Mouse (Mus musculus) midbrain, embryonic 11.5 days (tissue): Measurements from ENCODE around the gene Vegfd. TPM values are rescaled to one million over a fixed set of nuclear protein-coding genes. Genes with fewer than 3 reads are reported as not detected.

Experiments
- ATAC-seq: fragments of 200-750 bp; cut with Nextera tagmentation; 2 replicates; pipeline ENCODE4 v1.8.0; 2017; ENCODE audit warnings: moderate TSS enrichment, moderate library complexity; ENCODE audit not compliant: low FRiP score
- DNase-seq: peaks from one replicate; pipeline ENCODE4 v3.0.0; 2015; ENCODE audit warnings: low spot score; ENCODE audit errors: missing footprints
- H3K27ac ChIP-seq: fragments of 300-500 bp; sonication (generic); 2 replicates; pipeline ENCODE4 v1.5.1; 2014; ENCODE audit warnings: low read depth, low read length
- H3K27me3 ChIP-seq: fragments of 300-500 bp; sonication (generic); 2 replicates; pipeline ENCODE4 v1.6.1; 2014; ENCODE audit warnings: mild to moderate bottlenecking, low read length, moderate library complexity, mixed read lengths; ENCODE audit not compliant: control insufficient read depth, insufficient read depth
- H3K36me3 ChIP-seq: fragments of 300-500 bp; sonication (generic); 2 replicates; pipeline ENCODE4 v1.6.1; 2014; ENCODE audit warnings: mild to moderate bottlenecking, low read length, moderate library complexity, mixed read lengths; ENCODE audit not compliant: control insufficient read depth, insufficient read depth
- H3K4me1 ChIP-seq: fragments of 300-500 bp; sonication (generic); 2 replicates; pipeline ENCODE4 v1.6.1; 2014; ENCODE audit warnings: low read length; ENCODE audit not compliant: control insufficient read depth, insufficient read depth
- H3K4me2 ChIP-seq: fragments of 300-500 bp; sonication (generic); 2 replicates; pipeline ENCODE4 v1.6.1; 2014; ENCODE audit warnings: mild to moderate bottlenecking, moderate library complexity
- H3K4me3 ChIP-seq: fragments of 300-500 bp; sonication (generic); 2 replicates; pipeline ENCODE4 v1.5.1; 2014; ENCODE audit warnings: low read depth, low read length
- H3K9ac ChIP-seq: fragments of 300-500 bp; sonication (generic); 2 replicates; pipeline ENCODE4 v1.6.1; 2014; ENCODE audit warnings: low read length
- H3K9me3 ChIP-seq: fragments of 300-500 bp; sonication (generic); 2 replicates; pipeline ENCODE4 v1.6.1; 2016; ENCODE audit warnings: low read length; ENCODE audit not compliant: control insufficient read depth
- WGBS: fragments of 180-500 bp; shearing (Covaris S2); extraction: QIAGEN DNeasy Blood & Tissue Kit; methylation state at CpG from one replicate; pipeline ENCODE4 v1.1.7; 2014; 5-methylcytosine and 5-hydroxymethylcytosine counted together
- polyA plus RNA-seq: library from polyadenylated mRNA; unstranded; fragments of >200 nt; fragmentation: Nextera tagmentation; extraction: Ambion mirVana; gene quantifications from 2 replicates; pipeline ENCODE4 v1.2.1, GENCODE M21; 2014

Vegfd gene
- polyA plus RNA-seq, 1 experiment from 2014 or later: 0.79 TPM

DNA sequence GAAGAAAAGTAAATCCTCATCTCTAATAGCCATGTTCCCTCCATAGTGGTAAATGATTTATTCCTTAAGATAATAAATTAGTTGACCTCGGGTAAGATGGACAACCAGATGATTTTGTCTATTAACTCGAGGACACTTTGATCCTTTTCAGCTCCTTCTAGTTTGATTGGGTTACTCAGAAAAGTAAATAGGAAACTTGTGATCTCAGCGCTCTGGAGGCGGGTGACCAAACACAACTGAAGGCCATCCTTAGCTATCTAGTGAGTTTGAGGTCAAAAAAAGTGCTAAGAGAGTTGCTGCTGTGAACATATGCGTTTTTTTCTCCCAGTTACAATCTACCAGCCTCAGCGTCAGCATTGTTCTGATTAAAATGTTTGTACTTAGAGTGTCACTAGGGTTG, 57.4 kb downstream of the Vegfd start:
- no peak overlapping the region for H3K27ac ChIP-seq
- no peaks in the 10 kb centered on the region for H3K4me1 ChIP-seq
- H3K9ac ChIP-seq: no peak overlapping the region
- H3K36me3 ChIP-seq: peaks cover 2% of the 10 kb centered on the region; the same call in 1 of the 2 replicates
- H3K4me2 ChIP-seq: no peak overlapping the region
- DNase-seq (no peak), ATAC-seq (no peak)
- H3K27me3 ChIP-seq: no peaks in the 10 kb centered on the region; the same call in 1 of the 2 replicates
- no peak overlapping the region for H3K4me3 ChIP-seq
- WGBS: 87% methylated on average over 6 of the region's 6 CpGs
- H3K9me3 ChIP-seq: no peaks in the 10 kb centered on the region

DNA sequence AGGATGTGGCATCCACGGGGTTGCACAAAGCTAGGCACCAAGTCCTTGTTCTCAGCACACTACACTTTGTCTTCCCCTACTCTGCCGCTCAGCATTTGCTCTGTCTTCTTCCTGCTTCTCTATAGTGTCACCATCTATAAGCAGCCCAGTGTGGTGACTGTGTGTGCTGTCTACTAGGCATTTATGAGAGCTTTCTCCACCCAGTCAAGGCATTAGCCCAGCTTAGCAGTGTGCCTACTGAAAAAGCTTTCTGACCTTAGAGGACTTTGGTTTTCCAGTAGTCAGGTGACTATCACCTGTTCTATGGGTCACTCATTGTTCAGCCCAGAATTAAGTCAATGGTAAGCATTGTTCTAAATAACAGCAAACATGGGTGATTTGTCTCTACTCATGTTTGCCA, 58.0 kb downstream of the Vegfd start:
- Histone ChIP-seq H3K9me3 (no peaks in the 10 kb centered on the region), H3K27ac (no peak overlapping the region), H3K9ac (no peak overlapping the region), H3K4me3 (no peak overlapping the region), H3K27me3 (no peaks in the 10 kb centered on the region; the same call in none of the 2 replicates), H3K36me3 (peaks cover 2% of the 10 kb centered on the region; the same call in 1 of the 2 replicates), H3K4me2 (no peak overlapping the region), H3K4me1 (no peaks in the 10 kb centered on the region)
- DNase-seq (no peak), ATAC-seq (no peak)
- 87% methylated on average over 2 of the region's 2 CpGs for WGBS

DNA sequence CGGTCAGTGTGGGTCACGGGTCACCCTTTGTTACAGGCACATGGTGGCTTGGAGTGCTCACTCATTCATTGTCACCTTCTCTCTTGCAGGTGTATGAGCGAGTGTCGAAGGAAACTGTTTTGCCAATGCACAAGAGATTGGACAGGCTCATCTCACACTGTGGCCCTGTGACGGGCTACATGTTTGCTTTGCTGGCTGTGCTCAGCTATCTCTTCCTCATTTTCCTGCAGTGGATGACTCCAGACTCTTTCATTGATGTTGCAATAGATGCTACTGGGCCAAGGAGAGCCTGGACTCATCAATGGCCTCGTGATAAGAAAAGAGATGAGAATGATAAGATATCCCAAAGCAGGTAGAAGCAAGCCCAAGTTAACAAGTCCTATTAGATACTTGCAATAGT, 58.4 kb downstream of the Vegfd start:
- DNase-seq (no peak), ATAC-seq (no peak)
- Histone ChIP-seq H3K4me1 (no peaks in the 10 kb centered on the region), H3K4me2 (no peak overlapping the region), H3K9ac (no peak overlapping the region), H3K36me3 (peaks cover 2% of the 10 kb centered on the region; the same call in 1 of the 2 replicates), H3K27ac (no peak overlapping the region), H3K4me3 (no peak overlapping the region), H3K9me3 (no peaks in the 10 kb centered on the region), H3K27me3 (no peaks in the 10 kb centered on the region; the same call in none of the 2 replicates)
- WGBS: 90% methylated on average over 6 of the region's 6 CpGs

DNA sequence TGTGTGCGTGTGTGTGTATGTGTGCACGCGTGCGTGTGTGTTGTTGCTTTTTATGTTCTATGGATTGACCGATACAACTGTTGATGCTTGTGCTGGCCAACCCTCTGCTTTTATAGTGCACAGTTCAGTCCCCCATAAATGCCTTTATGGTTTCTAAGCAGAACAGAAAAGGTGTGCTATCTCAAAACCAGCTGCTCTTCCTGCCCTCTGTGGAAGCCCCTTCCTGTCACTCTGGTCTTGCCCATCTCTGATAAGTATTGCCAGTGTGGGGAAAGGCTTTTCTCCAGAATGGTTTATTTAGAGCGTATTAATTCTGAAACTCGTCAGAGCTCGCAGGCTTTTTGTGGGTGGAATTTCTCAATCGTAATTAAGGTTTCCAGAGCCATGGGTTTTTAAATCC, 59.5 kb downstream of the Vegfd start:
- ATAC-seq (no peak), DNase-seq (no peak)
- no peaks in the 10 kb centered on the region for H3K4me1 ChIP-seq
- no peak overlapping the region for H3K9ac ChIP-seq
- H3K9me3 ChIP-seq: no peaks in the 10 kb centered on the region
- no peak overlapping the region for H3K27ac ChIP-seq
- H3K4me2 ChIP-seq: no peak overlapping the region
- H3K36me3 ChIP-seq: peaks cover 2% of the 10 kb centered on the region; the same call in 1 of the 2 replicates
- 94% methylated on average over 9 of the region's 9 CpGs for WGBS
- H3K27me3 ChIP-seq: no peaks in the 10 kb centered on the region; the same call in none of the 2 replicates
- H3K4me3 ChIP-seq: no peak overlapping the region

DNA sequence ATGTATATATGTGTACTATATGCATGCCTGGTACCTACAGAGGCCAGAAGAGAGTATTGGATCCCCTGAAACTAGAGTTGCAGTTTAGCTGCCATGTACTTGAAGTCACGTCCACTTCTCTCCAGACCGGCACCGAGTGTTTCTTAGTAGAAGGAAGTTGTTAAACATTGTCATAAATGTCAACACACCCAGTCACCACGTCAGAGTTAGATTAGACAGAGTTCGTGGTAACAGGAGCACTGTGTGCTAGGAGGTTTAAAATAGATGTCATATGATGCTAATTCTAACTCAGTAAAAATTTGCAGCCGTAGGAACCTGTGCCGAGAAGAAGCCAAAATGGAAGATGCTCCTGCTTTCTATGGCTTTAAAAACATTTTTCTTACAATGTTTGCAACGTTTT, 63.5 kb downstream of the Vegfd start, which contains the start of gene Asb11:
Gene Asb11 (plus strand): TSS at position 286 of the 400 bp plus-strand sequence.
- Histone ChIP-seq H3K27me3 (no peaks in the 10 kb centered on the region; the same call in none of the 2 replicates), H3K36me3 (peaks cover 2% of the 10 kb centered on the region; the same call in 1 of the 2 replicates), H3K9ac (no peak within 1 kb of the TSS), H3K9me3 (no peaks in the 10 kb centered on the region), H3K27ac (no peak within 1 kb of the TSS), H3K4me2 (no peak within 1 kb of the TSS), H3K4me3 (no peak within 1 kb of the TSS), H3K4me1 (no peaks in the 10 kb centered on the region)
- WGBS: 82% methylated on average over 8 of the region's 8 CpGs
- ATAC-seq (no peak), DNase-seq (no peak)

DNA sequence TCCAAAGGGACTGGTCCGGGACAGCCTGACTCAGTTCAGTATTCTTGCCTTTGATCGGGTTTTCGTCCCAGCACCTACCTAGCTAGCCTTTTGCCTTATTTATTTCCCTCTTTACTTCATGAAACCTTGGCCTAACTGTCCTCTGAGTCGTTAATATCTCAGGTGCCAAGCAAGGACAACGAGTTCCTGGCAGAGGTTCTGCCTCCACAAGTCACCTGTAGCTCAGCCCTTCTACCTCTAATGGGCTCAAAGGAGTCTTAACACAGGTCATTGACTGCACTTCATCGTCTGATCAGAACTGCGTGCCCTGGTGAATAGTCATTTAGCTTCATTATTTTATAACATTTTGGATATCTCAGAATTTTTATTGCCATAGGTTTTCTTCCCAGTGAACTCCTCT, 66.3 kb downstream of the Vegfd start:
- Histone ChIP-seq H3K36me3 (no peaks in the 10 kb centered on the region), H3K4me3 (no peak overlapping the region), H3K27ac (no peak overlapping the region), H3K9ac (no peak overlapping the region), H3K27me3 (no peaks in the 10 kb centered on the region; the same call in none of the 2 replicates), H3K4me2 (no peak overlapping the region), H3K9me3 (no peaks in the 10 kb centered on the region), H3K4me1 (no peaks in the 10 kb centered on the region)
- DNase-seq (no peak), ATAC-seq (no peak)
- 87% methylated on average over 7 of the region's 7 CpGs for WGBS

DNA sequence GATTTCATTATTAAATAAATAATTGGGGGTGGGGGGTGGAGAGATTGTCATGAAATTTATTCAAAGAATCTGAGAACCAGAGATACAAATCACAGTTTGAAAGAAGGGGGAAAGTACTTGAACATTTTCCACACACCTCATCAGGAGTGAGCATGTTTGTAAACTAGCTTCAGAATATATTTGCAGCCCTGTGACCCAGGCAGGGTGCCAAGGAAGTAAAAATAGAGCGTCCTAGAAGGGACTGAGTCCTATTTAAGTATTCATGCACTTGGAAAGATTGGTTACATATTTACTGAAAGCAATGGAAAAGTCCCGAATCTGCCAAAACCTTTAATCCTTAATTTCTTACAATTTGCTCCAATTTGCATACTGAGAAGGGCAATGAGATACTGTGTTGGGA, 67.0 kb downstream of the Vegfd start:
- no peak for DNase-seq
- no peak overlapping the region for H3K4me3 ChIP-seq
- H3K27me3 ChIP-seq: no peaks in the 10 kb centered on the region; the same call in none of the 2 replicates
- no peak for ATAC-seq
- 67% methylated on average over 2 of the region's 2 CpGs for WGBS
- no peaks in the 10 kb centered on the region for H3K4me1 ChIP-seq
- no peak overlapping the region for H3K27ac ChIP-seq
- H3K36me3 ChIP-seq: no peaks in the 10 kb centered on the region
- no peaks in the 10 kb centered on the region for H3K9me3 ChIP-seq
- H3K9ac ChIP-seq: no peak overlapping the region
- no peak overlapping the region for H3K4me2 ChIP-seq

DNA sequence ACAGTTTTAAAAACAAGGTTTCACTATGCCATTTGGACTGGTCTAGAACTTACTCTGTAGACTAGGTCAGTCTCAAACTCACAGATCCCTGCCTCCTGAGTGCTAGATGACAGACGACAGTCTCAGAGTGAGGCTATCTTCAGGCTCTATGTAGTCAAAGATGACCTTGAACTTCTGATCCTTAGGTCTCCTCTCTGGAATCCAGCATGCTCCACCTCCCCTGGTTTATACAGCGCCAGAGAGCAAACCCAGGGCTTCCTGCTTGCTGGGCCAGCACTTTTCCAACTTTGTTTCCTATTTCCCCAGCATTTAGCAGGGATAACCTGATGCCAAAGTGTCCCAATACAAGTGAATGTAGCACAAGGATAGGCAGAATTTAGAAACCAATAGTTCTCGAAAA, 67.5 kb downstream of the Vegfd start:
- H3K27me3 ChIP-seq: no peaks in the 10 kb centered on the region; the same call in none of the 2 replicates
- no peaks in the 10 kb centered on the region for H3K36me3 ChIP-seq
- H3K9me3 ChIP-seq: no peaks in the 10 kb centered on the region
- no peak overlapping the region for H3K27ac ChIP-seq
- ATAC-seq (no peak), DNase-seq (no peak)
- H3K4me2 ChIP-seq: no peak overlapping the region
- 75% methylated on average over 3 of the region's 3 CpGs for WGBS
- no peak overlapping the region for H3K9ac ChIP-seq
- no peaks in the 10 kb centered on the region for H3K4me1 ChIP-seq
- H3K4me3 ChIP-seq: no peak overlapping the region

DNA sequence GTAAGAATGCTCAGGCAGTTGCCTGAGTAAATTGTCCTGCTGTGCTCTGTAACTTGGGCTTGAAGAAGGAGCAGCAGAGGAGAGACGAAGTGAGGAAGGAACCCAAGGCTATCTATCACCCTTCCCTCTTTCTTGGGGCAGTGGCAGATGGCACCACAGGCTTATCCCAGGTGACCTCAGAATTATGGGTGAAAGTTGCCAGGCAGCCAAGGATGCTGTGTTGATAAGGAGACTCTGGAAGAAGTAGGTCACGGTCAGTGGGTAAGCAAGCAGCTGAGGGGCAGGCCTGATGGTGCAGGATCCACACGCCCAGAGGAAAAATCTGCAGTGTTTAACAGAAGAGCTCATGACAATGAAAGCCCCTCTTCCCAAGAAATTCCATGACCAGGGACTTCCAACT, 68.1 kb downstream of the Vegfd start:
- 74% methylated on average over 3 of the region's 3 CpGs for WGBS
- no peaks in the 10 kb centered on the region for H3K4me1 ChIP-seq
- H3K27ac ChIP-seq: no peak overlapping the region
- H3K4me2 ChIP-seq: no peak overlapping the region
- H3K27me3 ChIP-seq: no peaks in the 10 kb centered on the region; the same call in 1 of the 2 replicates
- H3K9ac ChIP-seq: no peak overlapping the region
- DNase-seq (no peak), ATAC-seq (no peak)
- H3K4me3 ChIP-seq: no peak overlapping the region
- H3K9me3 ChIP-seq: no peaks in the 10 kb centered on the region
- H3K36me3 ChIP-seq: no peaks in the 10 kb centered on the region
